Mouse (Mus musculus) liver, postnatal 0 days (tissue): ENCODE measurements around the gene Mrvi1.

Source experiments
- CTCF ChIP-seq: sonication (generic); IDR thresholded peaks from 2 replicates; pipeline ENCODE4 v1.5.1; 2016; ENCODE audit warnings: antibody characterized with exemption, low read depth
- EP300 ChIP-seq: IDR thresholded peaks from 2 replicates; pipeline ENCODE4 v1.6.1; 2016; ENCODE audit warnings: antibody characterized with exemption, low read depth, mild to moderate bottlenecking

- TF ChIP-seq CTCF (peak; percentile 98), EP300 (no peak)
Observed at GRCm38 (mm10) chr7:111014893-111015292, 32.6 kb upstream of the Mrvi1 start.
